Mouse (Mus musculus): Measurements from ENCODE around the gene Ifi209.
"Not testable (repeated sequence)": the region's sequence is repeated elsewhere in the genome, so short reads cannot be mapped to it uniquely, and the experiment has no call there.

GRCm38 (mm10) chr1:173598838-173599494 lies 31.8 kb upstream of the Ifi209 start, which contains the start of gene Ifi213:
- TF ChIP-seq CTCF (IDR thresholded peaks at IDR 0.05; ENCODE audit: borderline replicate concordance, control insufficient read depth, extremely low read depth, insufficient read depth, low read length, poor library complexity); POLR2A (IDR thresholded peaks at IDR 0.05; ENCODE audit: control insufficient read depth, extremely low read depth, insufficient read depth, low read length, poor library complexity): not testable (repeated sequence)

Data from thymus, adult 2 months (tissue).